Mouse (Mus musculus) small intestine, adult 2 months (tissue): ENCODE results near the gene Sdcbp2. TPM values are rescaled to one million over a fixed set of nuclear protein-coding genes. Genes with fewer than 3 reads are reported as not detected.
"Not testable (repeated sequence)": the region's sequence is repeated elsewhere in the genome, so short reads cannot be mapped to it uniquely, and the experiment has no call there.

Source experiments
- H3K27ac ChIP-seq: fragments of 200-500 bp; 2 replicates; pipeline ENCODE4 v1.5.1; 2012; ENCODE audit warnings: low read depth, low read length, control low read depth, inconsistent platforms; ENCODE audit not compliant: insufficient read depth
- H3K27me3 ChIP-seq: fragments of 200-500 bp; 2 replicates; pipeline ENCODE4 v1.6.1; 2012; ENCODE audit warnings: mild to moderate bottlenecking, moderate library complexity, low read length, inconsistent platforms; ENCODE audit not compliant: control insufficient read depth, insufficient read depth
- H3K36me3 ChIP-seq: fragments of 200-500 bp; 2 replicates; pipeline ENCODE4 v1.6.1; 2012; ENCODE audit warnings: mild to moderate bottlenecking, low read length, control low read depth, inconsistent platforms; ENCODE audit not compliant: control insufficient read depth, insufficient read depth
- H3K4me1 ChIP-seq: fragments of 200-500 bp; 2 replicates; pipeline ENCODE4 v1.6.1; 2012; ENCODE audit warnings: low read length, inconsistent platforms, mixed read lengths; ENCODE audit not compliant: control insufficient read depth, insufficient read depth, insufficient read length
- H3K4me3 ChIP-seq: fragments of 200-500 bp; 2 replicates; pipeline ENCODE4 v1.5.1; 2012; ENCODE audit warnings: low read depth, mild to moderate bottlenecking, control low read depth, inconsistent platforms, low read length, moderate library complexity
- CTCF ChIP-seq: fragments of 200-500 bp; IDR thresholded peaks from 2 replicates; pipeline ENCODE4 v1.5.1; 2012; ENCODE audit warnings: low read depth, mild to moderate bottlenecking, control low read depth, inconsistent platforms, low read length, moderate library complexity, mixed read lengths; ENCODE audit not compliant: insufficient replicate concordance, insufficient read length; ENCODE audit errors: extremely low read depth
- POLR2A ChIP-seq: fragments of 200-500 bp; IDR thresholded peaks from 2 replicates; pipeline ENCODE4 v1.6.1; 2012; ENCODE audit warnings: low read depth, mild to moderate bottlenecking, control low read depth, inconsistent platforms, low read length, moderate library complexity
- WGBS: fragments of 180-500 bp; shearing (Covaris S2); methylation state at CpG from one replicate; pipeline ENCODE4 v1.1.7; 2018; 5-methylcytosine and 5-hydroxymethylcytosine counted together
- polyA plus RNA-seq: library from polyadenylated mRNA; depleted of rRNA; stranded (reverse); fragments of >200 nt; gene quantifications from 2 replicates; pipeline ENCODE4 v1.2.3, GENCODE M21; 2012

Gene Sdcbp2
- polyA plus RNA-seq, 1 experiment: 228 TPM

GRCm38 (mm10) chr2:151609974-151610373 is 37.6 kb downstream of the Sdcbp2 start:
- no peaks in the 10 kb centered on the region for H3K36me3 ChIP-seq
- 0 out of 2 replicates have a peak, but pooled peaks cover 2% of the 10 kb centered on the region for H3K4me1 ChIP-seq
- H3K4me3 ChIP-seq: no peak overlapping the region
- WGBS: 22% methylated on average over 3 of the region's 3 CpGs
- H3K27ac ChIP-seq: no peak overlapping the region
- H3K27me3 ChIP-seq: no peaks in the 10 kb centered on the region
- TF ChIP-seq POLR2A (no peak), CTCF (no peak)

- WGBS: 72% methylated on average over 8 of the region's 8 CpGs
- not testable (repeated sequence) for H3K36me3 ChIP-seq, H3K27me3 ChIP-seq, H3K4me3 ChIP-seq, H3K27ac ChIP-seq
- peaks cover 22% of the 10 kb centered on the region for H3K4me1 ChIP-seq
These were observed 43.4 kb downstream of the Sdcbp2 start for GRCm38 (mm10) chr2:151615779-151616178.

- H3K36me3 ChIP-seq: no peaks in the 10 kb centered on the region
- H3K4me3 ChIP-seq: no peak overlapping the region
- peaks cover 22% of the 10 kb centered on the region for H3K4me1 ChIP-seq
- 41% methylated on average over 6 of the region's 6 CpGs for whole genome bisulfite sequencing
- peak overlapping the region; percentile 84 for H3K27ac ChIP-seq
- TF ChIP-seq POLR2A (no peak), CTCF (no peak)
- no peaks in the 10 kb centered on the region for H3K27me3 ChIP-seq
These were observed 44.3 kb downstream of the Sdcbp2 start for GRCm38 (mm10) chr2:151616551-151617329.

- H3K4me1 ChIP-seq: no peaks in the 10 kb centered on the region
- H3K27me3 ChIP-seq: no peaks in the 10 kb centered on the region
- no peak overlapping the region for H3K27ac ChIP-seq
- H3K4me3 ChIP-seq: no peak overlapping the region
- H3K36me3 ChIP-seq: 0 out of 2 replicates have a peak, but pooled peaks cover 2% of the 10 kb centered on the region
- no peak for TF ChIP-seq POLR2A
- no peak for TF ChIP-seq CTCF
- WGBS: 75% methylated on average over 3 of the region's 3 CpGs
These were observed 51.4 kb downstream of the Sdcbp2 start for GRCm38 (mm10) chr2:151623776-151624175.

- Histone ChIP-seq H3K27ac (no peak overlapping the region), H3K4me1 (peaks cover 4% of the 10 kb centered on the region), H3K4me3 (no peak overlapping the region), H3K27me3 (no peaks in the 10 kb centered on the region), H3K36me3 (0 out of 2 replicates have a peak, but pooled peaks cover 2% of the 10 kb centered on the region)
- 93% methylated on average over 7 of the region's 7 CpGs for WGBS
- TF ChIP-seq POLR2A (no peak), CTCF (no peak)
These were observed 53.9 kb downstream of the Sdcbp2 start for GRCm38 (mm10) chr2:151626296-151626695.

GRCm38 (mm10) chr2:151628011-151628410 is 55.6 kb downstream of the Sdcbp2 start:
- 0 out of 2 replicates have a peak, but pooled peaks cover 2% of the 10 kb centered on the region for H3K36me3 ChIP-seq
- H3K4me1 ChIP-seq: peaks cover 5% of the 10 kb centered on the region
- 87% methylated on average over 3 of the region's 3 CpGs for WGBS
- no peak overlapping the region for H3K27ac ChIP-seq
- TF ChIP-seq CTCF (no peak), POLR2A (no peak)
- H3K27me3 ChIP-seq: no peaks in the 10 kb centered on the region
- H3K4me3 ChIP-seq: no peak overlapping the region

- Histone ChIP-seq H3K27me3 (no peaks in the 10 kb centered on the region), H3K27ac (no peak overlapping the region), H3K4me1 (peaks cover 5% of the 10 kb centered on the region), H3K4me3 (no peak overlapping the region), H3K36me3 (no peaks in the 10 kb centered on the region)
- WGBS: 87% methylated on average over 7 of the region's 7 CpGs
- no peak for TF ChIP-seq CTCF
- TF ChIP-seq POLR2A: no peak
These were observed 56.9 kb downstream of the Sdcbp2 start for GRCm38 (mm10) chr2:151629310-151629709.
